Mouse (Mus musculus) CH12.LX (cell line): ENCODE measurements at regions not wholly inside any gene's neighbourhood (a gene's known extent, or its start where the extent isn't known, plus 50 kb on each side); places are given as distances from the start of the nearest gene placed in this dataset.

Experiments used
- DNase-seq: peaks from one replicate; pipeline ENCODE4 v3.0.0-alpha.2; 2013; ENCODE audit errors: extremely low read depth
- H3K27ac ChIP-seq: 2 replicates; pipeline ENCODE4 v1.5.1; 2012; ENCODE audit warnings: low read depth, mild to moderate bottlenecking, control low read depth, moderate library complexity; ENCODE audit not compliant: insufficient read depth
- H3K27me3 ChIP-seq: replicated peaks from 2 replicates; pipeline ENCODE3; 2012; ENCODE audit warnings: inconsistent platforms
- H3K36me3 ChIP-seq, 2 experiments: replicated peaks in 1 of 2; 2 replicates each; pipeline versions ENCODE3 to v1.6.1; 2012; ENCODE audit warnings: inconsistent platforms in 1 of 2, low read length in 1 of 2, mild to moderate bottlenecking in 1 of 2, mixed read lengths in 1 of 2, moderate library complexity in 1 of 2; ENCODE audit not compliant: control insufficient read depth in 1 of 2, insufficient read depth in 1 of 2
- H3K4me1 ChIP-seq, 2 experiments: 2 replicates each; pipeline ENCODE4 v1.6.1; 2012; ENCODE audit warnings: inconsistent platforms in 1 of 2, moderate library complexity in 1 of 2; ENCODE audit not compliant: insufficient read depth in 2 of 2, control insufficient read depth in 1 of 2
- H3K4me2 ChIP-seq: 2 replicates; pipeline ENCODE4 v1.6.1; 2012; ENCODE audit warnings: low read depth, mild to moderate bottlenecking, control low read depth; ENCODE audit not compliant: poor library complexity, insufficient read depth, severe bottlenecking
- H3K4me3 ChIP-seq, 3 experiments: fragments of 150-350 bp in 1 of 3; sonication (generic) in 1 of 3; replicated peaks in 1 of 3; 2 replicates each; pipeline versions ENCODE3 to v1.5.1; 2011 to 2012; ENCODE audit warnings: low read depth in 2 of 3, low read length in 2 of 3, mild to moderate bottlenecking in 2 of 3, moderate library complexity in 2 of 3, control low read depth in 1 of 3, improper control_type of control experiment in 1 of 3, inconsistent platforms in 1 of 3, mixed read lengths in 1 of 3; ENCODE audit not compliant: poor library complexity in 1 of 3
- H3K79me2 ChIP-seq: replicated peaks from 2 replicates; pipeline ENCODE4 v1.6.1; 2012; ENCODE audit warnings: mild to moderate bottlenecking, moderate library complexity; ENCODE audit not compliant: control insufficient read depth, poor library complexity, insufficient read depth, severe bottlenecking; ENCODE audit errors: extremely low read depth
- H3K9ac ChIP-seq: 2 replicates; pipeline ENCODE4 v1.6.1; 2012; ENCODE audit warnings: low read depth, mild to moderate bottlenecking, control low read depth, moderate library complexity; ENCODE audit not compliant: insufficient read depth
- H3K9me3 ChIP-seq: replicated peaks from 2 replicates; pipeline ENCODE3; 2012; ENCODE audit warnings: low read length, inconsistent platforms, mixed read lengths
- BHLHE40 ChIP-seq: IDR thresholded peaks from 2 replicates; pipeline ENCODE4 v1.6.1; 2011; ENCODE audit warnings: mild to moderate bottlenecking, low read depth, low read length, improper control_type of control experiment
- CTCF ChIP-seq, 2 experiments: IDR thresholded peaks in 1 of 2; conservative IDR thresholded peaks in 1 of 2; 2 replicates each; pipeline ENCODE4 v1.5.1; 2011 to 2012; ENCODE audit warnings: low read depth in 2 of 2, low read length in 2 of 2, improper control_type of control experiment in 1 of 2, inconsistent platforms in 1 of 2, mild to moderate bottlenecking in 1 of 2, moderate library complexity in 1 of 2
- E2F4 ChIP-seq: IDR thresholded peaks from 2 replicates; pipeline ENCODE4 v1.6.1; 2011; ENCODE audit warnings: low read depth, low read length, improper control_type of control experiment; ENCODE audit not compliant: insufficient replicate concordance
- ELF1 ChIP-seq: IDR thresholded peaks from 2 replicates; pipeline ENCODE4 v1.6.1; 2014; ENCODE audit warnings: low read depth, mild to moderate bottlenecking, inconsistent platforms, low read length, improper control_type of control experiment
- ETS1 ChIP-seq: conservative IDR thresholded peaks from 2 replicates; pipeline ENCODE4 v1.6.1; 2012; ENCODE audit warnings: low read depth, mild to moderate bottlenecking, inconsistent platforms, low read length, improper control_type of control experiment, moderate library complexity
- GABPA ChIP-seq: IDR thresholded peaks from 2 replicates; pipeline ENCODE4 v1.6.1; 2012; ENCODE audit warnings: low read depth, low read length, improper control_type of control experiment, inconsistent platforms; ENCODE audit not compliant: insufficient replicate concordance
- IRF4 ChIP-seq: IDR thresholded peaks from 2 replicates; pipeline ENCODE4 v1.6.1; 2014; ENCODE audit warnings: low read depth, mild to moderate bottlenecking, inconsistent platforms, low read length, improper control_type of control experiment
- MXI1 ChIP-seq: IDR thresholded peaks from 2 replicates; pipeline ENCODE4 v1.6.1; 2011; ENCODE audit warnings: mild to moderate bottlenecking, low read depth, low read length, improper control_type of control experiment
- NELFE ChIP-seq: IDR thresholded peaks from 2 replicates; pipeline ENCODE4 v1.6.1; 2011; ENCODE audit warnings: low read depth, low read length, improper control_type of control experiment
- NRF1 ChIP-seq: IDR thresholded peaks from 2 replicates; pipeline ENCODE4 v1.6.1; 2014; ENCODE audit warnings: low read depth, mild to moderate bottlenecking, inconsistent platforms, low read length, improper control_type of control experiment, moderate library complexity
- PAX5 ChIP-seq: IDR thresholded peaks from 2 replicates; pipeline ENCODE4 v1.6.1; 2012; ENCODE audit warnings: low read length, inconsistent platforms, mixed read lengths
- SIN3A ChIP-seq: IDR thresholded peaks from 2 replicates; pipeline ENCODE4 v1.6.1; 2012; ENCODE audit warnings: low read length, improper control_type of control experiment, inconsistent platforms
- SMC3 ChIP-seq: IDR thresholded peaks from 2 replicates; pipeline ENCODE4 v1.6.1; 2011; ENCODE audit warnings: low read depth, low read length, improper control_type of control experiment
- TBP ChIP-seq: conservative IDR thresholded peaks from 2 replicates; pipeline ENCODE4 v1.6.1; 2011; ENCODE audit warnings: low read depth, low read length, improper control_type of control experiment
- TCF12 ChIP-seq: IDR thresholded peaks from 2 replicates; pipeline ENCODE4 v1.6.1; 2014; ENCODE audit warnings: low read depth, mild to moderate bottlenecking, inconsistent platforms, low read length, improper control_type of control experiment
- USF1 ChIP-seq: IDR thresholded peaks from 2 replicates; pipeline ENCODE4 v1.6.1; 2014; ENCODE audit warnings: low read depth, mild to moderate bottlenecking, inconsistent platforms, low read length, improper control_type of control experiment
- ZNF384 ChIP-seq: IDR thresholded peaks from 2 replicates; pipeline ENCODE4 v1.6.1; 2012; ENCODE audit warnings: low read depth, low read length, improper control_type of control experiment, inconsistent platforms
- dilution Hi-C: fragments of 300-500 bp; cut with MboI; formaldehyde crosslinking; loops from 2 replicates; pipeline ENCODE4 v1.14.3; 2020; ENCODE audit warnings: low sequenced_read_pairs; ENCODE audit not compliant: extremely low pct_unique_long_range_greater_than_20kb, extremely low pct_ligation_motif_present
- in situ Hi-C: fragments of 300-500 bp; cut with MboI; formaldehyde crosslinking; loops from 3 replicates; pipeline ENCODE4 v1.14.3; 2019; ENCODE audit warnings: low sequenced_read_pairs, low pct_ligation_motif_present, low pct_unique_long_range_greater_than_20kb, mixed read lengths

DNA sequence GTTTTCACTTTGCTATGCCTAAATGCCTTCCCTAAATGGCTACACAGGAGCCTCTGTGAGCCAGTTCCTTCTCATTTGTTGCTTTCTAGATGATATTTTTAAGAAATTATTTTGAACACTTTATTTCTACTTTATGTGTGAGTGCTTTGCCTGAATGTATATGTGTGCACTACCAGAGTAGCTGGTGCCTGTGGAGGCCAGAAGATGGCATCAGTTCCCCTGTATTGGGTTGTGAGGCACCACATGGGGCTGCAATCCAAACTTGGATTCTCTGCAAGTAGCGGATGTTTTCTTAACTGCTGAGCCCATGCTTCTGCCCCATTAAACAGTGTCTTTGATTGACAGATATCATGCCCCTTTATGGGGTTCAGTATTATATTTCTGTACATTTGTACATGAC is 103.7 kb downstream of the Lyplal1 start:
- H3K4me3 ChIP-seq = no peak overlapping the region
- no peaks in the 10 kb centered on the region for H3K36me3 ChIP-seq
- TF ChIP-seq TCF12 (no peak), NRF1 (no peak)
- TF ChIP-seq, all 38 proteins: peak for 0
- Histone ChIP-seq H3K4me2 (no peak overlapping the region), H3K9ac (no peak overlapping the region), H3K79me2 (no peaks in the 10 kb centered on the region), H3K27ac (no peak overlapping the region), H3K27me3 (no peaks in the 10 kb centered on the region), H3K9me3 (peaks cover 54% of the 10 kb centered on the region), H3K4me1 (no peaks in the 10 kb centered on the region)
- no peak for DNase-seq
- in situ Hi-C loops = no loop called here
- dilution Hi-C loops = no loop called here

DNA sequence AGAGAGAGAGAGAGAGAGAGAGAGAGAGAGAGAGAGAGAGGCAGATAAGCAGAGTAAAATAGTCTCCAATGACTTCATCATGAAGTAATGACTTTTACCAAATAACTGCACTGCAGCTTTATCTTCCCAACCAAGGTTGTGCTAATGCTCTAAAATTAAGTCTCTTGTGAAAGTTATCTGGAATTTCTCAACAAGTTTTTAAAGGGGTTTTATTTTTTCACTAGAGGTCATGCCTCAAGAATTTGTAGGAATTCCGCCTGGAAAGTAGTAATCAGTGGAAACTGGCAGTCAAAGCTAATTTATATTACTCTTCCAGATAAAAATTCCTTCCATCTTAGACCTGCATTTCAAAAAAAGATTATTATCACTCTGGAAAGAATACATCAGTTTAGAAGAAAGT is 102.9 kb downstream of the Lyplal1 start:
- Histone ChIP-seq H3K9ac (no peak overlapping the region), H3K4me3 (no peak overlapping the region), H3K79me2 (no peaks in the 10 kb centered on the region), H3K4me2 (no peak overlapping the region), H3K27ac (no peak overlapping the region), H3K36me3 (no peaks in the 10 kb centered on the region), H3K4me1 (no peaks in the 10 kb centered on the region), H3K27me3 (no peaks in the 10 kb centered on the region), H3K9me3 (peaks cover 59% of the 10 kb centered on the region)
- in situ Hi-C loops (no loop called here), dilution Hi-C loops (no loop called here)
- TF ChIP-seq USF1 = no peak
- TF ChIP-seq BHLHE40 = no peak
- no peak for TF ChIP-seq MXI1
- TF ChIP-seq SIN3A = no peak
- no peak for TF ChIP-seq TBP
- no peak for TF ChIP-seq ELF1
- TF ChIP-seq ZNF384 = no peak
- no peak for TF ChIP-seq GABPA
- no peak for DNase-seq

- in situ Hi-C loops = no loop called here
- Histone ChIP-seq H3K4me2 (no peak overlapping the region), H3K9me3 (peaks cover 60% of the 10 kb centered on the region), H3K4me1 (no peaks in the 10 kb centered on the region), H3K36me3 (no peaks in the 10 kb centered on the region), H3K27ac (no peak overlapping the region), H3K9ac (no peak overlapping the region), H3K27me3 (no peaks in the 10 kb centered on the region), H3K79me2 (no peaks in the 10 kb centered on the region), H3K4me3 (no peak overlapping the region)
- DNase-seq = no peak
- no peak for TF ChIP-seq ZNF384
- no peak for TF ChIP-seq IRF4
- no peak for TF ChIP-seq SIN3A
- no peak for TF ChIP-seq E2F4
- TF ChIP-seq ETS1 = no peak
- no peak for TF ChIP-seq NRF1
- TF ChIP-seq SMC3 = no peak
- no peak for TF ChIP-seq CTCF (conservative IDR thresholded peaks at IDR 0.05 in 1 of 2, IDR thresholded peaks at IDR 0.05 in 1 of 2; ENCODE audit: low read depth in 2 of 2, low read length in 2 of 2)
- TF ChIP-seq NELFE = no peak
- no peak for TF ChIP-seq PAX5
- dilution Hi-C loops = no loop called here
These were observed 101.1 kb downstream of the Lyplal1 start for GRCm38 (mm10) chr1:186015831-186016561.
